13 mouse cellular contexts compared by ENCODE assay signal in the genomic region with DNA sequence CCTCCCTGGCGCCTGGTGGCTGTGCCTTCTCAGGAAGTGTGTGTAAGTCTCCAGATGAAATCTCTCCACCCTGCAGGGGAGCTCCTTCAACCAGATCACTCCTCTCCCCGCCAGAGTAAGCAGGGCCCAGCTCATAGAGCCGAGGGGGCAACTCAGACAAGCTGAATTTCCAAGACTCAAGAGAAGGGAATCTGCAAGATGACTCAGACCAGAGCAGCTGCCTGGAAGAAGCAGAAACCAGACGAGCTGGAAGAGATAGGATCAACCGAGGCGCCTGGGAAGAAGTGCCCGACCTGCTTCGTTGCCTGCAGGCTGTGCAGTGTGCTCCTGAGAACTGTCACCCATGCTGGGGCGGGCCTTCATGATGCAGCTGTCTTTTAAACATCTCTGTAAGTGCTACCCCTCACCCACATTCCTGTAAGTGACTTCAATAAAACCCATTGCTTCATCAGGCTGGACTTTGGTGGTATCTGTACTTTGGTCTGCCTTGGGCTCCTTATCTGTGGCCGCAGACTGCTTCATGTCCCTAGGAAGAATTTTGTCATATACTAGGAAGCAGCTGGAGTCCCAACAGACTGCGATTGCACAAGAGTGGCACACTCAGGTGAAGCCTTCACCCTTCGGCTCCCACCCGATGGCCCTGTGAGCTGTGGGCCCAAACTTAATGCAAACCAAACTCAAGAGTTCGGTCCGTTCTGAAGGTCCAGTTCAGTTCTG. TPM values are rescaled to one million over a fixed set of nuclear protein-coding genes. Genes with fewer than 3 reads are reported as not detected.
DNase-seq lines count a peak whose midpoint lies in the region; ATAC-seq and TF ChIP-seq lines count a peak whose summit lies in the region.
"Had no signal": no experiment of that assay in that cellular context is flagged by ENCODE, and none has a peak within 500 bp of the region (broad histone marks: within the 10 kb centered on the region; RNA-seq: fewer than 3 reads in every experiment).

No protein-coding gene starts in this region.

- H3K4me1 ChIP-seq in kidney, embryonic 15.5 days = peaks cover 9% of the 10 kb centered on the region
- peaks cover 3% of the 10 kb centered on the region for H3K4me1 ChIP-seq in ES-Bruce4 (ENCODE audit: control insufficient read depth, insufficient read depth, low read length)
- peaks cover 3% of the 10 kb centered on the region for H3K4me1 ChIP-seq in neural tube, embryonic 15.5 days
- no peaks in the 10 kb centered on the region for H3K4me1 ChIP-seq in forebrain, embryonic 15.5 days

- peak; percentile 44 for ATAC-seq in kidney, embryonic 15.5 days (replicated peaks; ENCODE audit: low FRiP score)
- ATAC-seq in megakaryocyte progenitor cell, adult 5-6 weeks (replicated peaks; ENCODE audit: poor library complexity) = peak; percentile 27
- ATAC-seq in neural tube, embryonic 15.5 days (ENCODE audit: low FRiP score) = no peak
- no peak for ATAC-seq in forebrain, embryonic 15.5 days (replicated peaks)
- ATAC-seq: forebrain, embryonic 14.5 days had no signal

- no peak overlapping the region for H3K4me3 ChIP-seq in kidney, embryonic 15.5 days (replicated peaks)
- no peak overlapping the region for H3K4me3 ChIP-seq in ES-Bruce4 (ENCODE audit: low read depth, low read length)
- H3K4me3 ChIP-seq in neural tube, embryonic 15.5 days (replicated peaks) = no peak overlapping the region
- H3K4me3 ChIP-seq in forebrain, embryonic 15.5 days = no peak overlapping the region
- H3K4me3 ChIP-seq: heart, adult 2 months had no signal

- TF ChIP-seq CTCF in ES-Bruce4 (IDR thresholded peaks at IDR 0.05; ENCODE audit: low read depth, low read length) = no peak

- WGBS in kidney, embryonic 15.5 days = 63% methylated on average over 15 of the region's 15 CpGs
- 78% methylated on average over 15 of the region's 15 CpGs for WGBS in neural tube, embryonic 15.5 days
- WGBS in forebrain, embryonic 15.5 days = 79% methylated on average over 15 of the region's 15 CpGs

- no peak for DNase-seq in kidney, adult 9 months
- peak; percentile 22 for DNase-seq in c-Kit-positive CD71-positive TER-119-negative erythroid progenitor cells, embryonic 14.5 days (ENCODE audit: low read depth)
- no peak for DNase-seq in right cerebral cortex, postnatal 25 days
- DNase-seq: heart, adult 2 months; kidney, postnatal 25 days; lung, postnatal 14 days had no signal

- H3K27ac ChIP-seq in kidney, embryonic 15.5 days = peak overlapping the region; percentile 43
- H3K27ac ChIP-seq in ES-Bruce4 (ENCODE audit: insufficient read depth, low read length) = peak overlapping the region; percentile 6
- H3K27ac ChIP-seq in neural tube, embryonic 15.5 days (replicated peaks) = no peak overlapping the region
- no peak overlapping the region for H3K27ac ChIP-seq in forebrain, embryonic 15.5 days (replicated peaks)
- H3K27ac ChIP-seq: heart, adult 2 months; hindbrain, embryonic 14.5 days had no signal

- TF ChIP-seq EP300 in ES-Bruce4 (IDR thresholded peaks at IDR 0.05; ENCODE audit: insufficient read depth, low read depth, low read length) = no peak

- H3K9me3 ChIP-seq in kidney, embryonic 15.5 days (replicated peaks) = no peaks in the 10 kb centered on the region
- H3K9me3 ChIP-seq in ES-Bruce4 (replicated peaks; ENCODE audit: control insufficient read depth, insufficient read depth, low read length, poor library complexity, severe bottlenecking) = no peaks in the 10 kb centered on the region
- H3K9me3 ChIP-seq in neural tube, embryonic 15.5 days (replicated peaks) = no peaks in the 10 kb centered on the region
- no peaks in the 10 kb centered on the region for H3K9me3 ChIP-seq in forebrain, embryonic 15.5 days

- no peak overlapping the region for H3K4me2 ChIP-seq in kidney, embryonic 15.5 days
- H3K4me2 ChIP-seq in neural tube, embryonic 15.5 days = no peak overlapping the region
- no peak overlapping the region for H3K4me2 ChIP-seq in forebrain, embryonic 15.5 days (replicated peaks)
- H3K4me2 ChIP-seq: hindbrain, embryonic 14.5 days had no signal

- peaks cover 4% of the 10 kb centered on the region; the same call in 1 of the 2 replicates for H3K27me3 ChIP-seq in kidney, embryonic 15.5 days
- no peaks in the 10 kb centered on the region for H3K27me3 ChIP-seq in ES-Bruce4 (ENCODE audit: control insufficient read depth, insufficient read depth, low read length, poor library complexity, severe bottlenecking)
- H3K27me3 ChIP-seq in neural tube, embryonic 15.5 days (replicated peaks) = 0 out of 2 replicates have a peak, but pooled peaks cover 8% of the 10 kb centered on the region
- no peaks in the 10 kb centered on the region for H3K27me3 ChIP-seq in forebrain, embryonic 15.5 days

- 0 out of 2 replicates have a peak, but pooled peaks cover 4% of the 10 kb centered on the region for H3K36me3 ChIP-seq in kidney, embryonic 15.5 days
- H3K36me3 ChIP-seq in ES-Bruce4 (ENCODE audit: control insufficient read depth, insufficient read depth, low read length, poor library complexity, severe bottlenecking) = peaks cover 9% of the 10 kb centered on the region
- no peaks in the 10 kb centered on the region for H3K36me3 ChIP-seq in neural tube, embryonic 15.5 days
- H3K36me3 ChIP-seq in forebrain, embryonic 15.5 days = no peaks in the 10 kb centered on the region

- no peak overlapping the region for H3K9ac ChIP-seq in kidney, embryonic 15.5 days
- H3K9ac ChIP-seq in ES-Bruce4 (ENCODE audit: low read depth, poor library complexity, severe bottlenecking) = 0 out of 2 replicates have a peak overlapping the region, but pooled peaks have one; percentile 24
- no peak overlapping the region for H3K9ac ChIP-seq in neural tube, embryonic 15.5 days (replicated peaks)
- no peak overlapping the region for H3K9ac ChIP-seq in forebrain, embryonic 15.5 days (replicated peaks)
- H3K9ac ChIP-seq: hindbrain, embryonic 14.5 days had no signal

- no peak for TF ChIP-seq POLR2A in ES-Bruce4 (IDR thresholded peaks at IDR 0.05; ENCODE audit: insufficient read depth, low read length)

RNA-seq across cellular contexts. Expression of gene Ccr4, which starts 1.8 kb away (rescaled TPM):
- 0.55 and 0.78 TPM in 2 replicates for polyA plus RNA-seq in kidney, embryonic 15.5 days (2015; fragmentation: Nextera tagmentation; extraction: Ambion mirVana)
- 0.57 and 1.4 TPM in 2 replicates for polyA plus RNA-seq in ES-Bruce4 (2011; ENCODE audit: insufficient read depth, insufficient read length, low read depth, missing spikeins)
- total RNA-seq in megakaryocyte progenitor cell, adult 5-6 weeks (2015) = not detected in 2 replicates
- not detected in 2 replicates for total RNA-seq in megakaryocyte progenitor cell, adult 5-6 weeks (2017)
- polyA plus RNA-seq in neural tube, embryonic 15.5 days (2015; fragmentation: Nextera tagmentation; extraction: Ambion mirVana) = 0.84 TPM in 1 of 2 replicates, not detected in the other
- polyA plus RNA-seq in forebrain, embryonic 15.5 days (2015; fragmentation: Nextera tagmentation; extraction: Ambion mirVana) = not detected in 2 replicates
- total RNA-seq: heart, adult 2 months had no signal
- polyA plus RNA-seq: forebrain, embryonic 14.5 days; heart, adult 2 months; hindbrain, embryonic 14.5 days had no signal

RNA-seq across cellular contexts. Expression of gene C130032M10Rik, which starts 12.6 kb away (rescaled TPM):
- 0.58 and 0.62 TPM in 2 replicates for polyA plus RNA-seq in kidney, embryonic 15.5 days (2015; fragmentation: Nextera tagmentation; extraction: Ambion mirVana)
- not detected in 2 replicates for polyA plus RNA-seq in ES-Bruce4 (2011; ENCODE audit: insufficient read depth, insufficient read length, low read depth, missing spikeins)
- total RNA-seq in megakaryocyte progenitor cell, adult 5-6 weeks (2015) = not detected in 2 replicates
- total RNA-seq in megakaryocyte progenitor cell, adult 5-6 weeks (2017) = not detected in 2 replicates
- polyA plus RNA-seq in neural tube, embryonic 15.5 days (2015; fragmentation: Nextera tagmentation; extraction: Ambion mirVana) = not detected in 2 replicates
- not detected in 2 replicates for polyA plus RNA-seq in forebrain, embryonic 15.5 days (2015; fragmentation: Nextera tagmentation; extraction: Ambion mirVana)
- total RNA-seq: heart, adult 2 months had no signal
- polyA plus RNA-seq: forebrain, embryonic 14.5 days; heart, adult 2 months; hindbrain, embryonic 14.5 days had no signal

Comparison
In these comparisons a context has a peak if more than half of its experiments do, and no peak if none do; other contexts are left out.
1. ATAC-seq: peak in kidney, embryonic 15.5 days (single experiment) and megakaryocyte progenitor cell, adult 5-6 weeks (single experiment); none in neural tube, embryonic 15.5 days (single experiment) and forebrain, embryonic 15.5 days (single experiment).
2. H3K27ac ChIP-seq: peak in kidney, embryonic 15.5 days (single experiment) and ES-Bruce4 (single experiment); none in neural tube, embryonic 15.5 days (single experiment) and forebrain, embryonic 15.5 days (single experiment).